Mouse (Mus musculus) lung, embryonic 15.5 days (tissue): ENCODE measurements around the gene Limd1. TPM values are rescaled to one million over a fixed set of nuclear protein-coding genes. Genes with fewer than 3 reads are reported as not detected.

Experiments used
- ATAC-seq: fragments of 200-750 bp; cut with Nextera tagmentation; 2 replicates; pipeline ENCODE4 v1.8.0; 2017; ENCODE audit warnings: moderate number of reproducible peaks, borderline replicate concordance; ENCODE audit not compliant: low FRiP score, low TSS enrichment; ENCODE audit errors: extremely low read depth
- H3K27ac ChIP-seq: fragments of 300-500 bp; sonication (generic); 2 replicates; pipeline ENCODE4 v1.5.1; 2015; ENCODE audit warnings: moderate library complexity, mild to moderate bottlenecking, inconsistent platforms
- H3K27me3 ChIP-seq: fragments of 300-500 bp; sonication (generic); 2 replicates; pipeline ENCODE4 v1.6.1; 2015; ENCODE audit warnings: inconsistent platforms
- H3K36me3 ChIP-seq: fragments of 300-500 bp; sonication (generic); 2 replicates; pipeline ENCODE4 v1.6.1; 2015; ENCODE audit warnings: inconsistent platforms
- H3K4me1 ChIP-seq: fragments of 300-500 bp; sonication (generic); 2 replicates; pipeline ENCODE4 v1.6.1; 2015; ENCODE audit warnings: inconsistent platforms
- H3K4me2 ChIP-seq: fragments of 300-500 bp; sonication (generic); 2 replicates; pipeline ENCODE4 v1.6.1; 2015; ENCODE audit warnings: inconsistent platforms, mild to moderate bottlenecking, moderate library complexity
- H3K4me3 ChIP-seq: fragments of 300-500 bp; sonication (generic); 2 replicates; pipeline ENCODE4 v1.5.1; 2015; ENCODE audit warnings: mild to moderate bottlenecking, inconsistent platforms
- H3K9ac ChIP-seq: fragments of 300-500 bp; sonication (generic); 2 replicates; pipeline ENCODE4 v1.6.1; 2015; ENCODE audit warnings: inconsistent platforms
- H3K9me3 ChIP-seq: fragments of 300-500 bp; sonication (generic); 2 replicates; pipeline ENCODE4 v1.6.1; 2016; ENCODE audit warnings: inconsistent platforms
- WGBS: fragments of 180-500 bp; shearing (Covaris S2); methylation state at CpG from one replicate; pipeline ENCODE4 v1.1.7; 2015; 5-methylcytosine and 5-hydroxymethylcytosine counted together
- polyA plus RNA-seq: library from polyadenylated mRNA; unstranded; fragments of >200 nt; fragmentation: Nextera tagmentation; extraction: Ambion mirVana; gene quantifications from 2 replicates; pipeline ENCODE4 v1.2.1, GENCODE M21; 2015

Limd1 gene
- polyA plus RNA-seq, 1 experiment from 2014 or later: 59.8 TPM

DNA sequence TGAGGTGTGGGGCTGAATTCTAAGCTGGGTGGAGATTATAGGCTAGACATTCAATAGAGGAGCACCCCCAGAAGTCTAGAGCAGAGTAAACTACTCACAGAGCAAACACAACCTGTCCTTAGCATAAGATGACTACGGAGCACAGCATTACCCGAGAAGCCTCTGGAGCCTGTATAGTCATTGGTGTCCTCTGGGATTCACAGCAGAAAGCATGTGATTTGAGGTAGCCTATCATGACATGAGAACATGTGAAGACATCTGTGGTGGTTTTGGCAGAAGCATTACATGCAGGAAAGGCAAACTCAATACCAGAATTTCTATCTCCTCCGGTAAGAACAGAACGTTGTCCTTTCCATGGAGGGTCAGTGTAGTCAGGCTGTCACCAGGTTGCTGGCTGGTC, 7.1 kb downstream of the Limd1 start:
- Histone ChIP-seq H3K4me1 (peaks cover 73% of the 10 kb centered on the region), H3K9me3 (no peaks in the 10 kb centered on the region), H3K9ac (no peak overlapping the region), H3K36me3 (peaks cover 18% of the 10 kb centered on the region), H3K27ac (no peak overlapping the region), H3K4me2 (no peak overlapping the region), H3K4me3 (no peak overlapping the region), H3K27me3 (no peaks in the 10 kb centered on the region)
- ATAC-seq: no peak
- whole genome bisulfite sequencing: 81% methylated on average over 4 of the region's 4 CpGs

GRCm38 (mm10) chr9:123486635-123487034, 8.1 kb downstream of the Limd1 start:
- H3K9ac ChIP-seq: no peak overlapping the region
- peaks cover 71% of the 10 kb centered on the region for H3K4me1 ChIP-seq
- 62% methylated on average over 3 of the region's 3 CpGs for WGBS

GRCm38 (mm10) chr9:123489073-123489472, 10.6 kb downstream of the Limd1 start:
- 67% methylated on average over 2 of the region's 2 CpGs for WGBS
- H3K36me3 ChIP-seq: peaks cover 18% of the 10 kb centered on the region
- H3K4me3 ChIP-seq: no peak overlapping the region
- no peak overlapping the region for H3K4me2 ChIP-seq
- no peaks in the 10 kb centered on the region for H3K9me3 ChIP-seq
- H3K4me1 ChIP-seq: peaks cover 59% of the 10 kb centered on the region
- ATAC-seq: no peak
- H3K27me3 ChIP-seq: no peaks in the 10 kb centered on the region
- no peak overlapping the region for H3K9ac ChIP-seq
- no peak overlapping the region for H3K27ac ChIP-seq

More at GRCm38 (mm10) chr9:123486635-123487034, 8.1 kb downstream of the Limd1 start:
- no peaks in the 10 kb centered on the region for H3K27me3 ChIP-seq
- no peak overlapping the region for H3K4me2 ChIP-seq
- no peak for ATAC-seq
- peaks cover 18% of the 10 kb centered on the region for H3K36me3 ChIP-seq
- H3K4me3 ChIP-seq: no peak overlapping the region
- no peak overlapping the region for H3K27ac ChIP-seq
- no peaks in the 10 kb centered on the region for H3K9me3 ChIP-seq

DNA sequence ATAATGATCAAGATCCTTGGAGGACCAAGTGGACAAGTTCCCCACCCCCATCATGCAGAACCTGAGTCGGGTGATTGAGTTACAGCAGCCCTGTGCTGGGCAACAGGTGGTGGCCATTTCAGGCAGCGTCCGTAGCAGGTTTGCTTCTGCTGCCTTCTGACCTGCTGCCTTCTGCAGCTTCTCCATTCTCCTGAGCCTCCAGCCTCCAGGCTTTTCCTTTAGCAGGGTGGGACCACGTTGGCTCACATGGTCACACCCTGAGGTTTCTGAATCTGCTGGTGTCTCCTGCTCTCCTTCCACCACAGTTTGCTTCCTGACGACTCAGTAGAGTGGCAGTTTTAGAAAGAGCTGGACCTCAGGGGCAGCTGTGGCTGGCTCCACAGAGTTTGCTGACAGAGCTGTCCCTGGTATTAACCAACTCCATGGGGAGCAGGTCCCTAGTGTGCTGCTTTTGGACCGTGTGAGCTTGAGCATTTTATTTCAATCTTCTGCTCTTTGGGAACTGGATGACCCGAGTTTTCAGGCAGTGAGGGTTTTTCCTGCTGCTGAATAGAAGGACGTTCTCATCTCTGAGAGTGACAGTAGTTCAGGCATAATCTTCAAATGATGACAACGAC, 11.3 kb downstream of the Limd1 start:
- Histone ChIP-seq H3K4me3 (no peak overlapping the region), H3K4me2 (no peak overlapping the region), H3K9ac (no peak overlapping the region), H3K36me3 (peaks cover 13% of the 10 kb centered on the region), H3K27me3 (no peaks in the 10 kb centered on the region), H3K9me3 (no peaks in the 10 kb centered on the region), H3K4me1 (peaks cover 60% of the 10 kb centered on the region), H3K27ac (no peak overlapping the region)
- ATAC-seq: no peak
- WGBS: 60% methylated on average over 9 of the region's 9 CpGs

DNA sequence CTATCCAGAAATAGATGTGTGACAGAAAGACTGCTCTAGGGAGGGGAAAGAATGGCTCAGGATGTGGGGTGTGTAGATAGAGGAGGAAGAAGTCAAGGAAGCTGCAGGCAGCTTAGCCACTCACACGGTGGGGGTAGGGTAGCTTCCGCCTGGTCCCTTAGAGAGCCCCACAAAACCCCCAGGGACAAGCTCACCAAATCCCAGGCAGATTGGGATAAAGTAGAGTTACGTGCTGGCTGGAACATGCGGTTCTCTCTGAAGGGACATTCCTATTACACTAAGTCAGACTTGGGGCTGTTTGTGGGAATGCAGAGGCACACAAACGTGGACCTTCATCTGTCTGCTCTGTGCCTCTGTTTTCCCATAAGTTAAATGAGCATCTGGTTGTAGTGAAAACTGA, 12.4 kb downstream of the Limd1 start:
- H3K36me3 ChIP-seq: peaks cover 11% of the 10 kb centered on the region
- ATAC-seq: no peak
- no peak overlapping the region for H3K4me2 ChIP-seq
- 59% methylated on average over 5 of the region's 5 CpGs for WGBS
- no peaks in the 10 kb centered on the region for H3K27me3 ChIP-seq
- H3K4me3 ChIP-seq: no peak overlapping the region
- H3K27ac ChIP-seq: peak overlapping the region; percentile 46
- H3K9me3 ChIP-seq: no peaks in the 10 kb centered on the region
- no peak overlapping the region for H3K9ac ChIP-seq
- peaks cover 63% of the 10 kb centered on the region for H3K4me1 ChIP-seq

- no peaks in the 10 kb centered on the region for H3K27me3 ChIP-seq
- H3K9ac ChIP-seq: no peak overlapping the region
- WGBS: 46% methylated on average over 9 of the region's 9 CpGs
- H3K9me3 ChIP-seq: no peaks in the 10 kb centered on the region
- ATAC-seq: peak; percentile 66
- H3K27ac ChIP-seq: peak overlapping the region; percentile 27
- H3K4me2 ChIP-seq: no peak overlapping the region
- H3K4me1 ChIP-seq: peaks cover 65% of the 10 kb centered on the region
- peaks cover 4% of the 10 kb centered on the region for H3K36me3 ChIP-seq
- no peak overlapping the region for H3K4me3 ChIP-seq
These were observed 13.5 kb downstream of the Limd1 start for GRCm38 (mm10) chr9:123491917-123492585.

DNA sequence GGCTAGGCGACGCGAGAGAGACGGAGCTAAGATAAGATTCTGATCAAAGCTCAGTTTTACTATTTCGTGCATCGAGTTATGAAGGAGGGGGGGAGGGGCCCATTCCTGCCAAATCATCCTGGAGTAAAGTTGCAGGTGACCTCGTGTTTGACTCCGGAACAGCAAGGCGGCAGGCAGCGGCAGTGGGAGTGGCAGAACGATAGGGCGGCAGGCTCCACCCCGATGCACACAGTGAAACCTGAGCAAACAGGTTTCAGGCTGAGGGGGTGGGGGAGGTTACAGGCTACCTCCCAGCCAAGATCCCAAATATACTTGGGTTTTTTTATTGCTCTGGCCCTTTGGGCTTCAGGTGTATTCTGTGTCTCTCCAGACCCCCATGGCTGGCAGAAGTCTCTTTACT, 18.2 kb downstream of the Limd1 start:
- H3K4me2 ChIP-seq: peak overlapping the region; percentile 24
- H3K9me3 ChIP-seq: no peaks in the 10 kb centered on the region
- no peak overlapping the region for H3K4me3 ChIP-seq
- no peak overlapping the region for H3K27ac ChIP-seq
- 10% methylated on average over 13 of the region's 13 CpGs for WGBS
- H3K27me3 ChIP-seq: no peaks in the 10 kb centered on the region
- peak; percentile 38; the same call in 1 of the 2 replicates for ATAC-seq
- H3K36me3 ChIP-seq: peaks cover 15% of the 10 kb centered on the region
- no peak overlapping the region for H3K9ac ChIP-seq
- H3K4me1 ChIP-seq: peaks cover 45% of the 10 kb centered on the region

DNA sequence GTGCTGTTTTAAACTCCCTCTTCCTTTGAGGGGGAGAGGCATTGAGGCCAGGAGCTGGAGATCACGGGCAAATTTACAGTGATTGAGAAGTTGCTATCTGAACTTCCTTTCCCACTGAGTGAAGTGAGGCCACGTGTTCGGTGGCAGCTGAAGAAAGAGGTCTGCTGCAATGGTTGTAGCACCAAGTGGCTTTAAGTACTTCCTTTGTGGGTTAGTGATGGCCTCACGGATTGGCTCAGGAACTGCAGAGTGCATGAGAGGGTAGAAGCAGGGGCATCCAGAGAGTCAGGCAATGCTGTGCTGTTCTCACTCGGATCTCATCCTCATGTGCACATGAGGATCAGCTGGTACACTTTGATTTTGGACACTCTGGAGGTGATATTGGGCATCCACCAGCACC, 19.4 kb downstream of the Limd1 start:
- H3K36me3 ChIP-seq: peaks cover 25% of the 10 kb centered on the region
- peaks cover 33% of the 10 kb centered on the region for H3K4me1 ChIP-seq
- H3K4me3 ChIP-seq: no peak overlapping the region
- no peaks in the 10 kb centered on the region for H3K27me3 ChIP-seq
- WGBS: 41% methylated on average over 5 of the region's 5 CpGs
- no peaks in the 10 kb centered on the region for H3K9me3 ChIP-seq
- no peak overlapping the region for H3K4me2 ChIP-seq
- ATAC-seq: peak; percentile 74; the same call in 1 of the 2 replicates
- no peak overlapping the region for H3K9ac ChIP-seq
- H3K27ac ChIP-seq: peak overlapping the region; percentile 50

GRCm38 (mm10) chr9:123500480-123500879, 22.0 kb downstream of the Limd1 start:
- H3K9ac ChIP-seq: no peak overlapping the region
- H3K4me1 ChIP-seq: peaks cover 49% of the 10 kb centered on the region
- 76% methylated on average over 4 of the region's 4 CpGs for WGBS
- no peak for ATAC-seq
- H3K36me3 ChIP-seq: peaks cover 33% of the 10 kb centered on the region
- H3K4me2 ChIP-seq: no peak overlapping the region
- H3K27me3 ChIP-seq: no peaks in the 10 kb centered on the region
- no peaks in the 10 kb centered on the region for H3K9me3 ChIP-seq
- no peak overlapping the region for H3K27ac ChIP-seq
- H3K4me3 ChIP-seq: no peak overlapping the region

DNA sequence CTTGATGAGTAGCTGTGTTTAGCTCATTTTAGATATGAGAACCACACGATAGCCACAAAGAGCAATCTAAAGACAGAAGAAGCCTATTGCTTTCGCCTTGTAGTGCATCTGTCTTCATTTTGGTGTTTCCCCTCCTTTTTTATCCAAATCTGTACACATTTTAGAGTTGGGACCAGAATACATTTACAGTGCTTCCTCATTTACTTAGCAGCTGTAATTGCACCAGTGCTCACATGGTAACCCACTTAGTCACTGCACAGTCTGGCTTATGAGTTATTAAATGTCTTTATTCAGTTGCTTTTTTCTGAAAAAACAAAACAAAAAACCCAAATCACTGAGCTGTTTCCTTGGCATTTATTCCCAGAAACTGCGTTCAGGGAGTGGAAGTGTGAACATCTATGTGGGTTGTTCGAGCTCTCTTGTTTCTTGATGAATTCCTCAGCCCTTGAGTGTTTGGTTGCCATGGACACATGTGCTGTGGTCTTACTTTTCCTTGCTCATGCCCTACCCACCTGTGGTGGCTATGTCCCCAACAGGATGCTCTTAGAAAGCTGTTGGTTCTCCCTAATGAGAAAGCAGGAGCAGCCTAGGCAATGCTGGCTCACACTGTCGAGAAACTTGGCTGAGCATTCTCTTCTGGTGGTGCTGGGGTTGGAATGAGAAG, 24.8 kb downstream of the Limd1 start:
- Histone ChIP-seq H3K4me1 (peaks cover 38% of the 10 kb centered on the region), H3K27me3 (no peaks in the 10 kb centered on the region), H3K27ac (no peak overlapping the region), H3K4me3 (no peak overlapping the region), H3K9ac (no peak overlapping the region), H3K36me3 (peaks cover 36% of the 10 kb centered on the region), H3K4me2 (no peak overlapping the region), H3K9me3 (no peaks in the 10 kb centered on the region)
- WGBS: 64% methylated on average over 5 of the region's 5 CpGs
- no peak for ATAC-seq

GRCm38 (mm10) chr9:123504325-123504724, 25.8 kb downstream of the Limd1 start:
- no peak overlapping the region for H3K4me3 ChIP-seq
- peaks cover 36% of the 10 kb centered on the region for H3K36me3 ChIP-seq
- H3K4me1 ChIP-seq: peaks cover 38% of the 10 kb centered on the region
- H3K9ac ChIP-seq: no peak overlapping the region
- 11% methylated on average over 2 of the region's 2 CpGs for WGBS
- 0 out of 2 replicates have a peak, but pooled peaks have one; percentile 25 for ATAC-seq
- H3K27ac ChIP-seq: no peak overlapping the region
- no peak overlapping the region for H3K4me2 ChIP-seq
- no peaks in the 10 kb centered on the region for H3K27me3 ChIP-seq
- no peaks in the 10 kb centered on the region for H3K9me3 ChIP-seq

- H3K9me3 ChIP-seq: no peaks in the 10 kb centered on the region
- H3K27ac ChIP-seq: peak overlapping the region; percentile 29; the same call in 1 of the 2 replicates
- H3K27me3 ChIP-seq: no peaks in the 10 kb centered on the region
- WGBS: 37% methylated on average over 1 of the region's 1 CpGs
- H3K4me2 ChIP-seq: no peak overlapping the region
- H3K9ac ChIP-seq: no peak overlapping the region
- H3K4me1 ChIP-seq: peaks cover 43% of the 10 kb centered on the region
- peaks cover 37% of the 10 kb centered on the region for H3K36me3 ChIP-seq
- H3K4me3 ChIP-seq: no peak overlapping the region
- no peak for ATAC-seq
These were observed 27.1 kb downstream of the Limd1 start for GRCm38 (mm10) chr9:123505598-123505997.
